Mouse (Mus musculus) yolk sac, embryonic 10.5 days (tissue): ENCODE results near the gene Zfp658.
A peak's percentile ranks its signal among the peaks of the same experiment; 100 is the strongest.

Experiments
- DNase-seq: peaks from one replicate; pipeline ENCODE4 v3.0.0-alpha.2; 2017; ENCODE audit warnings: low spot score

The Zfp658 gene

DNA sequence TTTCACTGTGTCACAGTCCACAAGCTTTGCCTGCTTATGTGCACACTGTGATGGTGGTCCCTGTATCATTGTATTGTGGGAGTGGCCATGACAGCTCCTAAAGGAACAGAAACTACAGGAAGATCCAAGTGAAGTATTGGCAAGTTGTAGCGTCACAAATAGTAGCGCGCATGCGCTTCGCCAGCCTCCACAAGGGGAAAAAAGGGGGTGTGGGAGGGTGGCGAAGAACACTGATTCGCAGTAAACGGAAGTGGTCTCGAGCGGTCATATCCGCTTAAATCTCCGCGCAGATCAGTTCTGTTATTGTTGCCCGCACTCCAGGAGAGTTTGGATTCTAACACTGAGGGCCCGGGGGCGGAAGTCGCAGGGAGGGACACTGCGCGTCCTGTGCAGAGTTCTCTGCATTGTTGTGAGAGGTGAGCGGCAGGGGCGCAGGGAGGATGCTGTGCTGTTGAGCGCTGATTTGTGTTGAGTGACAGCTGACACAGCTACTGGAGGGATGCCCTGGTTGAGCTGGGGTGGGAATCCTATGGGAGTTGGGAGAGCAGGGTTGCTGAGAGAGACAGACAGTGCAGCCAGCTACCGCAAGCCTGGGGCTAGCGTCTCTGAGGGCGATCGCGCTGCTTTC lies at the start of gene Zfp658:
Gene Zfp658, plus strand, starts transcription at position 251 of the 628 bp plus-strand sequence.
- peak; percentile 85 for DNase-seq

- DNase-seq: no peak
Observed at GRCm38 (mm10) chr7:43512519-43512918, 49.5 kb upstream of the Zfp658 start.

GRCm38 (mm10) chr7:43515076-43515475 lies 47.0 kb upstream of the Zfp658 start:
- no peak for DNase-seq

DNA sequence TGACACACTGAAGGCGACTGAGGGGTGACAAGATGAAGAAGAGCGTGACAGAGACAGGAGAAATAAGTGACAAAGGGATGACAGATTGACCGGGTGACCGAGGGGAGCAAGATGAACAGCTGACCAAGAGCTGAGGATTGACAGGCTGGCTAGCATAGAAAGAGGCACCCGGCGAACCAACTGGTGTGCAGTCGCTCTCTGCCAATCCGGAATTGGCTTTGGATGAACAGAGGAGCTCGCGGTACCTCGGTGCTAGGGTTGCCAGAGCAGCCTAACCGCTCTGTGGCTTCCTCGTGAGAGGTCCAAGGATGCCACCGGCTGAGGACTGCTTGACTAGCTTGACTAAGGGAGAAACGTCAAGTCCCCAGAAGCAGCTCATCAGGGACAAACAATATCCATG lies 43.7 kb upstream of the Zfp658 start:
- no peak for DNase-seq

DNA sequence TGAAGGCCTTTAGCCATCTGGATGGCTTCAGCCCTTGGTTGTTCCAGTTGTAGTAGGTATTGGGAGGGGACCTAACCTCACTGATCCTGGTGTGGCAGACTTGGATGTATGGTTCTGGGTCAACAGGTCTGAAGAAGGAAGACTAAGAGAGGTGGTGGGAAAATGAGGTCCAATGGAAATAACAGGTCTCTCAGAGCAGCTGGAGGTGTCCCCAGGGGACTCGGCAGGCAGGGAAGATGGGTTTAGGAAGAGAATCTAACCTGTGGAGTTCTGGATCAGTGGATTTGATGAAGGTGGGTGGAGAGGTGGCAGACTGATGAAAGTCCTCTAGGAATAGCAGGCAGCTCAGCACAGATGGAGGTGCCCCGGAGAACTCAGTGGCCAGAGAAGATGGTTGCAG lies 39.3 kb upstream of the Zfp658 start:
- no peak for DNase-seq

DNA sequence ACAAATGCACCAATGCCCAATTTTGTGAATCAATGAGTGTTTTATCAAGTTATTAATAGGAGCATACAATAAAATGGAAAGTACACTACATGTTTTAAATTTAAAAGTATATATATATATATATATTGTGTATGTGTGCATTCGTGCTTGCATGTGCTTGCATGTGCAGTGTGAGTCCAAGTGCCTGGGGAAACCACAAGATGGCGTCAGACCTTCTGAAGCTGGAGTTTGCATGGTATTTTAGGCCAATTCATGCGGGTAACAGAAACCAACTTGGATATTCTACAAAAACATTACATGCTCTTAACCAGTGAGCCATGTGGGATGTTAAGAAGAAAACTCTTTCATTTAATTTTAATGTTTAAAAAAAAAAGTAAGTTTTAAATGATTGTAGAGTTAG lies 36.7 kb upstream of the Zfp658 start:
- DNase-seq: no peak

DNA sequence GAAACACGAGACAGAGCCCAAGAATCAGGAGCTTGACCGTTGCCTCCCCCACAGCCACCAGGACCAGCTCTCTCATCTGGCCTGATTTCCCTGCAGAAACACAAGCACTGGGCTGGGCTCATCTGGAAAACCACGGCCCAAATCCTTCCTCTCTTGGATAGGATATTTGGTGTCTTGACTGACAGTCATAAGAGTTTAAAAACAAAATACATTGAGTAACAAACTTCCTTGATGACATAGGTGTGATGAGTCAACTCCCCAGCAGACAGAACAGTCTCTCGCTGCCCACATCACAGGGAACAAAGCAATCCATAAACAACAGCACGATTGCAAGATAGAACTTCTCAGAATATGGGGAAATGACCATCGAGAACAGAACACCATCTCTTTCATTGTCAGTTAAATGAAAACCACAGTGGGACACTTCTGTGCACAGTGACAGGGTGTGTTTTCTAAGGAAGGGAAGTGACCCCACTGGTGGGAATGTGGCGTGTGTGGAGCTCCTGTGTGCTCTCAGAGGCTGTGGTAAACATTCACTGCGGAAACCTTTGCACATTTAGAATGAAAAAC lies 31.8 kb upstream of the Zfp658 start:
- DNase-seq: no peak

- DNase-seq: no peak
Observed at GRCm38 (mm10) chr7:43532936-43533505, 29.0 kb upstream of the Zfp658 start.

- no peak for DNase-seq
Observed at GRCm38 (mm10) chr7:43538524-43538923, 23.5 kb upstream of the Zfp658 start.

GRCm38 (mm10) chr7:43544225-43544977 lies 17.7 kb upstream of the Zfp658 start, which contains the start of gene Cd33:
Gene Cd33, minus strand, starts transcription at chr7:43544428.
- no peak for DNase-seq

DNA sequence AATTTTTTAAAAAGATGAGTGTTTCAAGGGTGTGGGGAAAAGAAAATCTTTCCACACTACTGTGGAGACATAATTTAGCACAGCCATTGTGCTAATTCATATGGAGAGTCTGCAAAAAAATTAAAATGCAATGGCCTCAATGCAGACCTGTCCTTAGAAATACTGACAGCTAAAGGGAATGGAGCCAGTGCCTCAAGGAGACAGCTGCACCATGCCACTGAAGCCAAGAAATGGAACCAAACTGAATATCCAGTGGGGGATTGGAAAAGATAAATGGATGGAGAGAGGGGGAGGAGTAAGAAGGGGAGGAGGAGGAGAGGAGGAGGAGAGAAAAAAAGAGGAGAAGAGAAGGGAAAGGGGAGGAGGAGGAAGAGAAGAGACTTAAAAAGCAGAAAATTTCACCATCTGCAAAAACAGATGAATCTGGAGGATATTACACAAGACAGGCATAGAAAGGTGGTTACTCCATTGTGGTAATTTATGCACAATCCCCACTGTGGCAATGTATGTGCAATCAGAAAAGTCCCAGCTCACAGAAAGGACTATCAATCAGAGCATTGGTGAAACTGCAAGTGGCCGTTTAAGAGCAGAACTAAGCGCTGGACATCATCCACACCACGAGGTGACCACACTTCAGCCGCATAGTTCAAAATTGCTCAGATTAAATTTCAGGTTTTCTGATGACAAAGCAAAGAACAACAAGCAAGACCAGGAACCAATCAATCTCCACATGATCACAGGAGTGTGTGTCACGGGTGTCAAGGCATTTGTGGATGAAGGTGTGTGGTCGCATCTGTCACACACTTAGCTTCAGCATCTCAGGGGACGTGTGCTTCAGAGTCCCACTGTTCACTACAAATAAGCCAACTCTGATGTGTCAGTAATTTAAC lies 16.2 kb upstream of the Zfp658 start:
- DNase-seq: no peak

DNA sequence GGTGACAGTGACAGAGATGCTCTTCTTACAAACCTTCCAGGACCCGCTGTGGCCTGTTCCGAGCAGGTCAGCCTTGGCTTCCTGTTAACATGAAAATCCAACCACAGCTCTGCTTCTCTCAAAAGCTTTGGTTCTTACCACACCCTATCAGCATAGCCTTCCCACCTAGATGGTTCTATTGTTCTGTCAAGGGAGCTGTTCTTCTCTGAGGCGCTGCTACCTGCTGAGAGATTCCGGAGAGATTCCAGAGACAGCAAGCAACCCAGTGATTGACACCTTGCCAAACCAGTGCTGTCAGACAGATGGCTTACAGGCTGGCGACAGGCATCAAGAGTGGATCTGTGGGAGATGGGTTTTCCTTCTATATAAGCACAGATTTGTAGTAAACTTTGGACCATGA lies 14.4 kb upstream of the Zfp658 start:
- DNase-seq: no peak

DNA sequence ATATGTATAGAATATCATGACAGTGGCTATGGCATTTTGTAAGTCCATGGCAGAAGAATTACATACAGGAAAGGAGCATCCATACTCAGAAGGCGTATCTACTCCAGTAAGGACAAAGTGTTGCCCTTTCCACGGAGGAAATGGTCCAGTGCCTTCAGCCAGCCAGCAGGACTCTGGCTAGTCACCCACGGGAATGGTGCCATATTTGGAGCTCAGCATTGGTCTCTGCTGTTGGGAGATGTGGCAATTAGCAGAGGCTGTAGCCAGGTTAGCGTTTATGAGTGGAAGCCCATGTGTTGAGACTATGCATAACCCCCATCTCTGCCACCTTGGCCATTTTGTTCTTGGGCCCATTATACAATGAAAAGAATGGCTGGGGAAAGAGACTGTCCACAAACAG lies 13.8 kb upstream of the Zfp658 start:
- DNase-seq: no peak

GRCm38 (mm10) chr7:43553153-43553552 lies 8.9 kb upstream of the Zfp658 start:
- DNase-seq: no peak

DNA sequence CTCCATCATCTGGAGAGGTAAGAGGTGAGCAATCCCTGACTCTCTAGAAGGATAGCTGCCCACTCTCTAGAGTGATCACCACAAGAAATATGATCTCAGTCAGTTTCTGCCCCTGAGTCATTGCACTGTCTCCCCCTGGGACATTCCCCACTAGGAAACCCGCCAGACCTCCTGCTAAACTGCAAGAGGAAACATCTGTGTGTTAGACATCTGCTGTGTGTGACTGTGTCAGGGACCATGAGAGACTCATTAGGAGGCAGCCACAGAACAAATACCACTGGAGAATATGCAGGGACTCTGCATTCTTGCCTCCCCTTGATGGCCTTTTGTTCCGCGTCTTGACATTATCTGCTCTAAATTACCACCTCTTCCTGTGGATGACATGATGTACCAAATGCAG lies 7.5 kb upstream of the Zfp658 start:
- no peak for DNase-seq

GRCm38 (mm10) chr7:43555351-43555750 lies 6.7 kb upstream of the Zfp658 start:
- no peak for DNase-seq

GRCm38 (mm10) chr7:43556901-43557300 lies 5.2 kb upstream of the Zfp658 start:
- peak; percentile 13 for DNase-seq

- DNase-seq: no peak
Observed at GRCm38 (mm10) chr7:43562651-43563070, 605 bp downstream of the Zfp658 start.

DNA sequence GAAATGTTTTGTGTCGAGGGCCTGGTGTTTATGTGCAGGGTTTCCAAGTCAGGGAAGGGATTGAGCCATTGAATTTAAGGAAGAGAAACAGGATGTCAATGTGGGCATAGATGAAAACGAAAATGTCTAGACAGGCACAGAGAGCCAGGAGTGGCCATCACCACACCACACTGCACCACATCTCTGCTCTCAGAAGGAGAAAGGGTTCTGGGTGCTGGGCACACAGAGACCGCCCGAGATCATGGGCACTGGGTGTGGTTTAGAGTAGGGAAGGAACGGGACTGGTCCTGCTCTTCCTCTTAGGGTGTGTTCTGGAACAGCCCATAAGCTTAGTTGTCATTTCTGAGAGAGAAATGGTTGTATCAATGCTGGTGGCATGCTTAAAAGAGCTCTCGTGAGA lies 1.2 kb downstream of the Zfp658 start:
- no peak for DNase-seq

DNA sequence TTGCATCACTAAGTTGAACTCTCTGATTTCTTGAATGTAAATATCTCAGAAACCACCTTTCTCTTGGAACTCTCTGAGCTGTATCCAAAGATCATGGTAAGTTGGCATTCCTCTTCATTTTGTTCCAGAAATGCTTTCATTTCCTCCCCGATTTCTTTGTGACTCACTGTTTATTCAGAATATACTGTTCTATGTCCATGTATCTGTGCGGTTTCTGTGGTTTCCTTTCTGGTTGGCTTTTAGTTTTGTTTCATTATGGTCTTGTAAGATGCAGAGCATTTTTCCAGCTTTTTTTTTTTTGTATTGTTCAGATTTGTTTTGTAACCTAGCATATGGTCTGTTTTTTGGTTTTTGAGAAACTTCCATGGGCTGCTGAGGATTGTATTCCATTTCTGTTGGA lies 9.2 kb downstream of the Zfp658 start:
- no peak for DNase-seq

- peak; percentile 91 for DNase-seq
Observed at GRCm38 (mm10) chr7:43579440-43580171, 17.6 kb downstream of the Zfp658 start, which contains the start of gene Zfp719. Gene Zfp719, plus strand, starts transcription at chr7:43579610.
